Comparison of ENCODE assay signal across 10 mouse cellular contexts in genomic region chr15:83167550-83168065, GRCm38 (mm10). TPM values are rescaled to one million over a fixed set of nuclear protein-coding genes. Genes with fewer than 3 reads are reported as not detected.
DNase-seq lines count a peak whose midpoint lies in the region; ATAC-seq and TF ChIP-seq lines count a peak whose summit lies in the region.
"Had no signal": no experiment of that assay in that cellular context is flagged by ENCODE, and none has a peak within 500 bp of the region (broad histone marks: within the 10 kb centered on the region; RNA-seq: fewer than 3 reads in every experiment).

No protein-coding gene starts in this region.

- H3K4me1 ChIP-seq in forebrain, embryonic 10.5 days = peaks cover 33% of the 10 kb centered on the region
- peaks cover 24% of the 10 kb centered on the region for H3K4me1 ChIP-seq in forebrain, embryonic 12.5 days
- peaks cover 34% of the 10 kb centered on the region for H3K4me1 ChIP-seq in lung, embryonic 14.5 days (ENCODE audit: insufficient read depth)
- peaks cover 24% of the 10 kb centered on the region for H3K4me1 ChIP-seq in embryonic facial prominence, embryonic 12.5 days
- H3K4me1 ChIP-seq in liver, embryonic 16.5 days (ENCODE audit: control insufficient read depth, low read depth, low read length) = peaks cover 75% of the 10 kb centered on the region

- no peak overlapping the region for H3K4me2 ChIP-seq in forebrain, embryonic 12.5 days
- peak overlapping the region; percentile 32; the same call in 1 of the 2 replicates for H3K4me2 ChIP-seq in lung, embryonic 14.5 days
- 0 out of 2 replicates have a peak overlapping the region, but pooled peaks have one; percentile 3 for H3K4me2 ChIP-seq in embryonic facial prominence, embryonic 12.5 days (replicated peaks)
- peak overlapping the region; percentile 91 for H3K4me2 ChIP-seq in liver, embryonic 16.5 days (ENCODE audit: low read depth, low read length)

- H3K27ac ChIP-seq in forebrain, embryonic 10.5 days = 0 out of 2 replicates have a peak overlapping the region, but pooled peaks have one; percentile 4
- H3K27ac ChIP-seq in forebrain, embryonic 12.5 days = no peak overlapping the region
- H3K27ac ChIP-seq in lung, embryonic 14.5 days (ENCODE audit: low read depth) = peak overlapping the region; percentile 86
- peak overlapping the region; percentile 60 for H3K27ac ChIP-seq in embryonic facial prominence, embryonic 12.5 days
- H3K27ac ChIP-seq in liver, embryonic 16.5 days (ENCODE audit: low read length) = peak overlapping the region; percentile 95

- no peaks in the 10 kb centered on the region for H3K27me3 ChIP-seq in forebrain, embryonic 10.5 days (ENCODE audit: poor library complexity, severe bottlenecking)
- no peaks in the 10 kb centered on the region for H3K27me3 ChIP-seq in forebrain, embryonic 12.5 days
- no peaks in the 10 kb centered on the region for H3K27me3 ChIP-seq in lung, embryonic 14.5 days (ENCODE audit: insufficient read depth, low read length)
- no peaks in the 10 kb centered on the region for H3K27me3 ChIP-seq in embryonic facial prominence, embryonic 12.5 days
- no peaks in the 10 kb centered on the region for H3K27me3 ChIP-seq in liver, embryonic 16.5 days (ENCODE audit: control insufficient read depth, insufficient read depth, low read depth, low read length)
- H3K27me3 ChIP-seq: megakaryocyte, embryonic 14.5 days had no signal

- TF ChIP-seq CTCF in lung, embryonic 14.5 days (IDR thresholded peaks at IDR 0.05; ENCODE audit: low read depth) = no peak

- H3K9me3 ChIP-seq in forebrain, embryonic 10.5 days = no peaks in the 10 kb centered on the region
- no peaks in the 10 kb centered on the region for H3K9me3 ChIP-seq in forebrain, embryonic 12.5 days
- no peaks in the 10 kb centered on the region for H3K9me3 ChIP-seq in lung, embryonic 14.5 days (ENCODE audit: low read depth, low read length)
- H3K9me3 ChIP-seq in embryonic facial prominence, embryonic 12.5 days = no peaks in the 10 kb centered on the region
- no peaks in the 10 kb centered on the region for H3K9me3 ChIP-seq in liver, embryonic 16.5 days (replicated peaks; ENCODE audit: control insufficient read depth, low read length)
- H3K9me3 ChIP-seq: megakaryocyte, embryonic 14.5 days had no signal

- 91% methylated on average over 8 of the region's 8 CpGs for WGBS in forebrain, embryonic 10.5 days
- 91% methylated on average over 8 of the region's 8 CpGs for WGBS in forebrain, embryonic 12.5 days
- 70% methylated on average over 8 of the region's 8 CpGs for WGBS in lung, embryonic 14.5 days
- WGBS in embryonic facial prominence, embryonic 12.5 days = 85% methylated on average over 8 of the region's 8 CpGs
- 83% methylated on average over 8 of the region's 8 CpGs for WGBS in liver, embryonic 16.5 days (ENCODE audit: insufficient replicate concordance)

- no peak for DNase-seq in forebrain, embryonic 10.5 days (ENCODE audit: extremely low spot score, low spot score)
- no peak for DNase-seq in lung, embryonic 14.5 days
- no peak for DNase-seq in lung, postnatal 14 days
- DNase-seq in thymus, postnatal 10 days (ENCODE audit: low spot score in 2 of 2) = no peak
- DNase-seq: right cerebral cortex, postnatal 25 days had no signal

- no peak for ATAC-seq in forebrain, embryonic 12.5 days (ENCODE audit: low FRiP score)
- no peak for ATAC-seq in lung, embryonic 14.5 days (ENCODE audit: insufficient read depth)
- ATAC-seq in embryonic facial prominence, embryonic 12.5 days (ENCODE audit: insufficient number of reproducible peaks, insufficient read depth, low FRiP score, low TSS enrichment) = no peak
- ATAC-seq in liver, embryonic 16.5 days (ENCODE audit: low read depth) = no peak
- no peak for ATAC-seq in frontal cortex, adult (ENCODE audit: low TSS enrichment)

- no peak overlapping the region for H3K4me3 ChIP-seq in forebrain, embryonic 10.5 days
- no peak overlapping the region for H3K4me3 ChIP-seq in forebrain, embryonic 12.5 days (replicated peaks)
- no peak overlapping the region for H3K4me3 ChIP-seq in lung, embryonic 14.5 days (ENCODE audit: low read depth, low read length)
- no peak overlapping the region for H3K4me3 ChIP-seq in embryonic facial prominence, embryonic 12.5 days
- peak overlapping the region; percentile 98 for H3K4me3 ChIP-seq in liver, embryonic 16.5 days (ENCODE audit: low read depth, low read length)

- H3K9ac ChIP-seq in forebrain, embryonic 12.5 days = no peak overlapping the region
- peak overlapping the region; percentile 29 for H3K9ac ChIP-seq in lung, embryonic 14.5 days
- H3K9ac ChIP-seq in embryonic facial prominence, embryonic 12.5 days = no peak overlapping the region
- peak overlapping the region; percentile 98 for H3K9ac ChIP-seq in liver, embryonic 16.5 days (ENCODE audit: low read depth, low read length)

- H3K36me3 ChIP-seq in forebrain, embryonic 10.5 days (replicated peaks) = peaks cover 22% of the 10 kb centered on the region
- peaks cover 10% of the 10 kb centered on the region; the same call in 1 of the 2 replicates for H3K36me3 ChIP-seq in forebrain, embryonic 12.5 days (replicated peaks)
- H3K36me3 ChIP-seq in lung, embryonic 14.5 days (ENCODE audit: insufficient read depth) = 0 out of 2 replicates have a peak, but pooled peaks cover 3% of the 10 kb centered on the region
- peaks cover 9% of the 10 kb centered on the region; the same call in 1 of the 2 replicates for H3K36me3 ChIP-seq in embryonic facial prominence, embryonic 12.5 days
- H3K36me3 ChIP-seq in liver, embryonic 16.5 days (ENCODE audit: control insufficient read depth, insufficient read depth) = peaks cover 17% of the 10 kb centered on the region

RNA-seq across cellular contexts. Expression of gene Cyb5r3, which starts 4.8 kb away (rescaled TPM):
- polyA plus RNA-seq in forebrain, embryonic 10.5 days (2016; fragmentation: Nextera tagmentation; extraction: Ambion mirVana) = 187 and 200 TPM in 2 replicates
- polyA plus RNA-seq in forebrain, embryonic 12.5 days (2016; fragmentation: Nextera tagmentation; extraction: Ambion mirVana) = 125 and 140 TPM in 2 replicates
- 161 and 164 TPM in 2 replicates for polyA plus RNA-seq in lung, embryonic 14.5 days (2014; fragmentation: Nextera tagmentation; extraction: Ambion mirVana)
- polyA plus RNA-seq in embryonic facial prominence, embryonic 12.5 days (2016; fragmentation: Nextera tagmentation; extraction: Ambion mirVana) = 107 and 111 TPM in 2 replicates
- polyA plus RNA-seq in liver, embryonic 16.5 days (2015; fragmentation: Nextera tagmentation; extraction: Ambion mirVana) = 142 and 171 TPM in 2 replicates

RNA-seq across cellular contexts. Expression of gene Poldip3, which starts 18.4 kb away (rescaled TPM):
- 180 and 185 TPM in 2 replicates for polyA plus RNA-seq in forebrain, embryonic 10.5 days (2016; fragmentation: Nextera tagmentation; extraction: Ambion mirVana)
- polyA plus RNA-seq in forebrain, embryonic 12.5 days (2016; fragmentation: Nextera tagmentation; extraction: Ambion mirVana) = 173 and 177 TPM in 2 replicates
- 159 and 162 TPM in 2 replicates for polyA plus RNA-seq in lung, embryonic 14.5 days (2014; fragmentation: Nextera tagmentation; extraction: Ambion mirVana)
- polyA plus RNA-seq in embryonic facial prominence, embryonic 12.5 days (2016; fragmentation: Nextera tagmentation; extraction: Ambion mirVana) = 169 and 172 TPM in 2 replicates
- polyA plus RNA-seq in liver, embryonic 16.5 days (2015; fragmentation: Nextera tagmentation; extraction: Ambion mirVana) = 54.4 and 55.8 TPM in 2 replicates

RNA-seq across cellular contexts. Expression of gene Rrp7a, which starts 45.0 kb away (rescaled TPM):
- polyA plus RNA-seq in forebrain, embryonic 10.5 days (2016; fragmentation: Nextera tagmentation; extraction: Ambion mirVana) = 81.9 and 86.5 TPM in 2 replicates
- 64.8 and 65.9 TPM in 2 replicates for polyA plus RNA-seq in forebrain, embryonic 12.5 days (2016; fragmentation: Nextera tagmentation; extraction: Ambion mirVana)
- polyA plus RNA-seq in lung, embryonic 14.5 days (2014; fragmentation: Nextera tagmentation; extraction: Ambion mirVana) = 51.0 and 59.3 TPM in 2 replicates
- 52.3 and 59.3 TPM in 2 replicates for polyA plus RNA-seq in embryonic facial prominence, embryonic 12.5 days (2016; fragmentation: Nextera tagmentation; extraction: Ambion mirVana)
- polyA plus RNA-seq in liver, embryonic 16.5 days (2015; fragmentation: Nextera tagmentation; extraction: Ambion mirVana) = 19.4 and 20.3 TPM in 2 replicates

Comparison
In these comparisons a context has a peak if more than half of its experiments do, and no peak if none do; other contexts are left out.
1. H3K9ac ChIP-seq: peak in lung, embryonic 14.5 days (single experiment) and liver, embryonic 16.5 days (single experiment); none in forebrain, embryonic 12.5 days (single experiment) and embryonic facial prominence, embryonic 12.5 days (single experiment).